Mouse (Mus musculus): Measurements from ENCODE around the gene Abcc3. TPM values are rescaled to one million over a fixed set of nuclear protein-coding genes. Genes with fewer than 3 reads are reported as not detected.

Abcc3 gene
- polyA plus RNA-seq (2017; shearing (Covaris generic)): 4.0 TPM

GRCm38 (mm10) chr11:94392672-94393109 is at the start of gene Abcc3:
Abcc3 (minus strand) TSS chr11:94392997.

GRCm38 (mm10) chr11:94327693-94328643 is 64.8 kb downstream of the Abcc3 start, which contains the start of gene Ankrd40:
Ankrd40 (plus strand) TSS chr11:94328001.

GRCm38 (mm10) chr11:94321931-94322400 is 70.8 kb downstream of the Abcc3 start, which contains the start of gene Luc7l3:
Luc7l3 (minus strand) TSS chr11:94321988.

Other genes starting within 250 kb of the Abcc3 start
- 3.5 TPM for gene Tob1, start 181.5 kb downstream of the Abcc3 start, polyA plus RNA-seq (2017; shearing (Covaris generic))
- 0.46 TPM for gene Wfikkn2, start 147.0 kb downstream of the Abcc3 start, polyA plus RNA-seq (2017; shearing (Covaris generic))
- 1.2 TPM for gene Gm21885, start 111.1 kb downstream of the Abcc3 start, polyA plus RNA-seq (2017; shearing (Covaris generic))
- 115 TPM for gene Luc7l3, start 71.0 kb downstream of the Abcc3 start, polyA plus RNA-seq (2017; shearing (Covaris generic))
- gene Ankrd40, start 65.0 kb downstream of the Abcc3 start, polyA plus RNA-seq (2017; shearing (Covaris generic)): 6.3 TPM
- not detected for gene Cacna1g, start 81.2 kb upstream of the Abcc3 start, polyA plus RNA-seq (2017; shearing (Covaris generic))
- not detected for gene Spata20, start 93.2 kb upstream of the Abcc3 start, polyA plus RNA-seq (2017; shearing (Covaris generic))
- gene Epn3, start 107.0 kb upstream of the Abcc3 start, polyA plus RNA-seq (2017; shearing (Covaris generic)): not detected
- 0.78 TPM for gene Mycbpap, start 128.7 kb upstream of the Abcc3 start, polyA plus RNA-seq (2017; shearing (Covaris generic))
- gene Rsad1, start 156.3 kb upstream of the Abcc3 start, polyA plus RNA-seq (2017; shearing (Covaris generic)): 3.1 TPM
- gene Chad, start 172.1 kb upstream of the Abcc3 start, polyA plus RNA-seq (2017; shearing (Covaris generic)): not detected
- 7.7 TPM for gene Acsf2, start 208.9 kb upstream of the Abcc3 start, polyA plus RNA-seq (2017; shearing (Covaris generic))
- 9.3 TPM for gene Lrrc59, start 236.8 kb upstream of the Abcc3 start, polyA plus RNA-seq (2017; shearing (Covaris generic))